Mouse (Mus musculus): ENCODE data around the gene Runx3.

Gene Runx3

DNA sequence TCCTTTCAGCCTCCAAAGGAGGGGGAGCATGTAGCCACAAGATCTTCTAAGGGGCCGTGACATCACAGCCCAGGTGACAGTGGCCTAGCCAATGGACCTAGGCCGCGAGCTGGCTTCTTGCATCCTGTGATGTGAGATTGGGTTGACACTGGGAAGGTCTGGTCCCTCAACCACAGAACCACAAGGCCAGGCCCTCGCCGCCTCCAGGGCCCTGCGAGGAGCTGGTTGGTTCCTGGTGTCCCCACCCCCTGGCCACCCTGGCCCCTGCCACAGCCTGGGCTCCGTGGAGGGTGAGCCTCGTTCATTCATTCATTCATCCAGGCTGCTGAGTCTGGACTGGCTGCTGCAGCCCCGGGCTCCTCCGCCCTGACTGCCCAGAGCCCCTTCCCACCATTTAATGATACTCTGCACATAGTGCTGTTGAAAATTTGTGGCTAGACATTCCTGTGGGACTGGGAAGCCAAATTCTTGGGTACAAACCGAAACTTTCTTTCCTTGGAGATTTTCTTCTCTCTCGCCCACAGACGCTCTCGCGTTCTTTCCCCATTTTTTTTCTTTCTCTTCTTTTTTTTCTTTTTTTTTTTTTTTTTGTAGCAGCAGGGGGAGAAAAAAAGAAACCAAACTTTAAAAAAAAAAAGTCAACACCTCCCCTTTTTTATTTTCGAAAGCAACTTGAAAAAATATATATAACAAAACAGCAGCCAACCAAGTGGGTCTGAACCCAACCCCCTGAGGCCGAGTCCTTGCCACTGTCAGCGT lies at the start of gene Runx3:
Runx3 (plus strand) TSS at position 311 of the 759 bp plus-strand sequence.
- in situ Hi-C loops (cut with MboI, MseI) = loop anchor here (25.0 kb wide), 1 partner anchor 967 kb away; no protein-coding TSS in a partner anchor

DNA sequence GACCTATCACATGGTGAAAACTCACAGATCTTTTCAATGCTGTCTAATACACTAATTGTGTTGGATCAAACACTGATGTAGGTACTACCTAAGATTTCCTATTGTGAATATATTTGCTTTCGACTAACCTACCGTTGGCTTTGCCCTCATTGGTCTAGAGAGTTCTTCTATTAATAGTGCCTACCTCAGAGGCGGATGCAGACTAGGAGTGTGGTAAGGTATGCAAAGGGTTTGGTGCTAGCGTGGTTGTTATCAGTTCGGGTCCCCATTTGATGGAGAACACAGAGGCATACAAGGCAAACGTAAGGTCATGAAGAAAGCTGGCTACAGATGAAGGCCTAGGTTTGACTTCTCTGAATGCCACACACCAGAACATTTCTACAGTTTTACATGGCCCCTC lies 47.8 kb upstream of the Runx3 start:
- in situ Hi-C loops (cut with MboI, MseI) = no loop called here

DNA sequence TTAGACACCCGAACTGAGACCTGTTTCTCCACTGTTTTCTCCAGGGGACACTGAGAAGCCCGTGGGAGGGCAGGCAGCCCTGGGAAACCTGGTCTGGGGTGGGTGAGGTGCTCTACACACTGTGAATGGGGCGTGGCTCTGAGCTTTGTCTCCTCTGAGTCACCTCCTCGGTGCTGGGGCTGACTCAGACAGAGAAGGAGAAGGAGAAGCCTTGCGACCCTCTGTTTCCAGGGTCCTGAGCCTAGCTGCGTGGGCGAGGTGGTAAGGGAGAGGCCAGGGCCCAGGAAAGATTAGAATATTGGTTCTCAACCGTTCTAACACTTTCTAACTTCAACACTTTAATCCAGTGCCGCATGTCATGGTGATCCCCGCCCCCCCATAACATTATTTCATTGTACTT lies 46.9 kb upstream of the Runx3 start:
- in situ Hi-C loops (cut with MboI, MseI) = no loop called here

DNA sequence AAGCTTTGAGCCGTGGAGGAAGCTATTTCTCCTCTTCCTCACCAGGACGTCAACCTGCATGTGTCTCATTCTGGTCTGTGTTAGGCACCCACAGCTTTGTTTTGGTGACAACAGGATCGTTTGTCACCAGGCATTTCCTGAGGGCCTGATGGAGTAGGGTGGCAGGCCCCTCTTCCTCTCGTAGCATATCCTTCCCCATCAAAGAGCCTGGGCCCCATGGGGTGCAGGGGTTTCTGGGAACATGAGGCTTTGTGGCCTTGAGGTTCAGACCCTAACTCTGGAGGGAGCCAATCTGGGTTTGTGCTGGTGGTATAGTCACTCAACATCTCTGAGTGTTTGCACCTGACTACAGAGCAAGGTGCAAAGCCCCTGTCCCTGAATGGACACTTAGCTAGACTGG lies 45.8 kb upstream of the Runx3 start:
- in situ Hi-C loops (cut with MboI, MseI) = loop anchor here (5.0 kb wide), 1 partner anchor 43 kb away; no protein-coding TSS in a partner anchor

DNA sequence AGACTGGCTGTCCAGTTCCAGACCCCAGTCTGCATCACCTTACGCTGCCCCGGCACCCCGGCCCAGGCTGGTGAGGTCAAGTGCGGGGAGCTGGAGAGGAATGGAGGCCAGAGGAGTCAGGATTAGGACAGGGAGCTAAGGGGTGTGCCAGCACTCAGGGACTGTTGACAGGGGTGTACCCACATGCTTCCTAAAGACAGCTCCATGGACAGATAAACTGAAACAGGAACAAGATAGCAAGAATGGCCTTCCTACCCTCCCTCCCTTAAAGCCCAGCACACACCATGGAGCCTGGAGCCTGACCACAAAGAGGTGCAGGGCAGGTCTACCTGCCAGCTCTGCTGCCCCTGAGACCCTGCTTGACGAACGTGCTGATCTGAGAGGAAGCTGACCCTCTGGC lies 45.1 kb upstream of the Runx3 start:
- in situ Hi-C loops (cut with MboI, MseI) = loop anchor here (5.0 kb wide), 1 partner anchor 42 kb away; no protein-coding TSS in a partner anchor

DNA sequence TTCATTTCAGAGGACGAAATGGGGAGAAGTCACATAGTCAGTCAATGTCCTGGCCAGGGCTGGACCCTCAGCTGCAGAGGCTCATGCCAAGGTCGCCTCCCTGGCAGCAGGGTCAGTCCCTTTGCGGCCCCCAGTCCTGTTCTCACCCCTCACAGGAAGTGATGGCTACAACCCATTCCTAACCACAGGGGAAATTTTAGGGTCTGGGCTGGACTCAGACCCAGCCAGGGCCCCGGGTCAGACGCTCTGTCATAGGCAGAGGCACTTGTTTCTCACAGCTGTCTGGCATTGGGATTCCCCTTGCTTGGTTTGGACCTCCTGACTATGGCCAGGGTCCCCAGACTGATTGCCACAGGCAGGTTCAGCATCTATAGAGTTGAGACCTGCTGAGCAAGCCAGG lies 43.8 kb upstream of the Runx3 start:
- in situ Hi-C loops (cut with MboI, MseI) = loop anchor here (5.0 kb wide), 1 partner anchor 41 kb away; no protein-coding TSS in a partner anchor

DNA sequence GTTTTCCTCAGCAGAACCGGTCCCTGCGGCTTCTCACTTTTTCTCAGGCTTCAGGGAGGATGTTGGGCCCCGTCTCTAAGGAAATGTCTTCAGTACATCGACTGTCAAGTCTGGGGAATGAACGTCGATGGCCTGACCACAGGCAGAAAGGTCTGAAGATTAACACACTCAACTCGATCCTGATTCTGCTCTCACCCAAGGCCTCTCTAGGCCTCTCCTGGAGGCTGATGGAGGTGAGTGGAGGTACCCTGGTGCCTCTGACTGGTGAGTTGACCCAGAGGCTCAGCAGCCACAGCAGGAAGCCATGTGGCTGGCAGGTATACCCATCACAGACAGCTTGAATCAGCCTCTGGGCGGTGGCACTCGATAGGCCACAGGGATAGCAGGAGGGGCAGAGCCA lies 43.3 kb upstream of the Runx3 start:
- in situ Hi-C loops (cut with MboI, MseI) = loop anchor here (5.0 kb wide), 1 partner anchor 40 kb away; no protein-coding TSS in a partner anchor

DNA sequence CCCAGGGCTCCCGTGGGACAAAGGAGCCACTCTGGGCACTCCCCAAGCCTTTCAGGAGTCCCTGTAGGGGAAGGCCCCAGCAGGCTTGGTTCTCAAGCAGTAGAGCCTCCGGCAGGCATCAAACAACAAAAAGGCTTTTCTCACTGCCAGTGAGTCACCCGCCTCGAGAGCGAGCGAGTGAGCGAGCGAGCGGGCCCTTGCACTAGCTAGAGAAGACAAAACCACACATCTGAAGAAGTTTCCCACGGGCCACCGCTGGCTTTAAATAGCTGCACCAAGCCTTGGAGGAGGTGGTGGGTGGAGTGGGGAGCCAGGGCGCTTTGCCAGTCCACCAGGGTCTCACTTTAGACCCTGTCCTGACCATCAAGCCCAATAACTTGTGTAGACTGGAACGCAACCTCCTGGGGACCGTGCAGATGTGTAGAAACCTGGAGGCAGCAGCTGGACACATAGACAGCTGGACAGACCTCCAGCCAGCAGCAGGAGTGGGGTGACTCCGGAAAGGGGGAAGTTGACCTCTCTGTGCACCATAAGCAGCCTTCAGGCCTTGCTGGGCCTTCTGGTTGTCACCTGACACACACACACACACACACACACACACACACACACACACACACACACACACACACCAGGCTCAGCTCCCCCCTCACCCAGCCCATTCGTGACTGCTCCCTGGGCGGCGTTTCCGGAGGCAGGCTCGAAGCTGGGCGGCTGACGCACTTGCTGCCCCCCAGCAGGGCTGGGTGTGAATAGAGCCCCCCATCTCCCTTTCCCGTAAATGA lies 40.4 kb upstream of the Runx3 start:
- in situ Hi-C loops (cut with MboI, MseI) = loop anchor here (5.0 kb wide), 1 partner anchor 37 kb away; no protein-coding TSS in a partner anchor

DNA sequence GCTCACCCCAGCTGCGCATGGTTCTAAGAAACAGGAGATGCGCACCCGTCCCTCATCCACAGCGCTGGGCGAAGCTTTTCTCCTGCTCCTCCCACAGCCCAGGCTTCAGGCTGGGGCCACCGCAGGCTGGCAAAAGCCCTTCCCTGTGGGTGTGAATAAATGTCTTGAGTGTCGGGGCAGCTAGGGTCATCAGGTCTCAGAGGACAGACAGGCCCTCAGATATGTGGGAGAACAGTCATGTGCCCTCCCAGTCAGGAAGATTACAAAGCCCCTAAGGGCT lies 39.9 kb upstream of the Runx3 start:
- in situ Hi-C loops (cut with MboI, MseI) = no loop called here

DNA sequence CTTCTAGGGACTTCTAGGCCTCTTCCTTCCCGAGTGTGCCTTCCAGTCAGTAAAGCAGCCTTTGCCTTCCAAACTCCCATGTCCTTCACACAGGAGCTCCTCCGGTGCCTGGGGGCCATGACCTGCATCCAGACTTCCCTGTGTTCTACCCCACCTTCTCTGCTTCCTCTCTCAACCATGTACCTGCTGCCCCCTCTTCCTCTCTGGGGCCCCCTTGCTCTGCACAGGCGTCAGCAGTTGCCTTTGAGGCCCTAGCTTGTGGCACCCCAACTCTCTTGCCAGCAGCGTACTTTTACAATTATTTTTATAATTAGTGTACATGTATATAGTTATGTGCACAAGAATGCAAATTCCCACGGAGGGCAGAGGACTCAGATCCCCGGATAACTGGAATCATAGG lies 37.4 kb upstream of the Runx3 start:
- in situ Hi-C loops (cut with MboI, MseI) = no loop called here

DNA sequence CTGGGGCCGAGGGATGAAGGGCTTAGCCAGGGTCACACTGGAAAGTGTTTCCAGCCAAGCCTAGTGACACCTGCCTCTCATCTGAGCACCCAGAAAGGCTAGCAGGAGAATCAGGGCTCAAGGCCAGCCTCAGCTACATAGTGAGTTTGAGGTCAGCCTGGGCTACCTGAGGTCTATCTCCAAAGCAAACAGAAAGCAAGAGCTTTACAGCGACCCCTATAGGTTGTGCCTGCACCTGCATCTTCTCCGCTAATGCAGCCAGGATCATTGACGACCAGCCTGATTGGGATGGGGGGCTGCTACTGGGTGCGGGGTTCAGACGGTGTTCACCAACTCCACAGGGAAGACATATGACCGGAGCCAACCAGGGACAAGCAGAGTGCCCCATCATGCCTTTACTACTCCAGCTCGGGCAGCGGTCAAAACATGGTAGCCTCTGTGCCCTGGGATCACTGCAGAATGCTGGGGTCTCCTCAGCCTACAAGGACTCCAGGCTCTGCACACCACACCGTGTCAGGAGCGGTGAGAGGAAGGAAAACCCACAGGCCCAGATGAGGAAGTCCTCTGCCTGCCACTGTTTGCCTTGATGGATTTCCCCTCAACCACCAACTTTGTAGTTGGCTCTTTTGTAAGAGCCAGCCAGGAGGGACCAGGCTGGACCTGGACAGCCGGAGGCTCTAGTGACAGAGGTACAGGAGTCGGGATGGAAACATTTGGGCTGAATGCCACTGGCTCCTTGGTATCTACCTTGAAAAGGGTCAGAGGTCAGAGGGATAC lies 35.2 kb upstream of the Runx3 start:
- in situ Hi-C loops (cut with MboI, MseI) = no loop called here

DNA sequence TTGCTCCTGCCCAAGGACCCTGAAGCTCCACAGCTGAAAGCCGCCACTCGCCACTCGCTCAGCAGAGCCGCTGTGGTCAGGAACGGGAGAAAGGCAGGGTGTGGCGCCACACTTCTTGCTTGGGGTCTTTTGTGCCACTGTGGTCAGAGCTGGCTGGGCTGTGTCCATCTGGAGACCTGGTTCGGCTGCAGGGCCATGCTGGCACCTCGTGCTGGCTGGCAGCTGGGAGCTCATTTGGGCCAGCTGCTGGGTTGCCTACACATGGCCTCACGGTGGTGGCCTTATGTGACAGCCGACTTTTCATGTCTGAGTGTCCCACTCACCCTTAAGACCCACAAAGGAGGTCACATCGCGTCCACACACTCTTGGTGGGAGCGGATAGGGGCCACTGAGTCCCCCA lies 29.8 kb upstream of the Runx3 start:
- in situ Hi-C loops (cut with MboI, MseI) = no loop called here

DNA sequence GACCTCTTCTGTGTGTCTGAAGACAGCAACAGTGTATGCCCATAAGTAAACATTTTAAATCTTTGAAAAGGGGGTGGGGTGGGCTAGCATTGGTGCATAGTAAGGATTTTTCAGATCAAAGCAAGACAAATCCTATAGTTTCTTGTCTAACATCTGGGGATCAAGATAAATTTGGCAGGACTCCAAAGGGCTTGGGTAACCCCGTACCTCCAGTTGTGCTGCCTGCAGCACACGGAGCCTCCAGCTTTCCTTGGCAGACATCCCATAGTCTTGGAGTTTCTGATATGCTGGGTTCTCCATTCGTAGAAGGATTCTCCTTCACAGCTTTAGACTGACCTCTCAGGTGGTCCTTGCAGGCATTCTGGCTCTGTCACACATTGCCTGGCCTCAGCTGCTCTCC lies 27.6 kb upstream of the Runx3 start:
- in situ Hi-C loops (cut with MboI, MseI) = no loop called here

DNA sequence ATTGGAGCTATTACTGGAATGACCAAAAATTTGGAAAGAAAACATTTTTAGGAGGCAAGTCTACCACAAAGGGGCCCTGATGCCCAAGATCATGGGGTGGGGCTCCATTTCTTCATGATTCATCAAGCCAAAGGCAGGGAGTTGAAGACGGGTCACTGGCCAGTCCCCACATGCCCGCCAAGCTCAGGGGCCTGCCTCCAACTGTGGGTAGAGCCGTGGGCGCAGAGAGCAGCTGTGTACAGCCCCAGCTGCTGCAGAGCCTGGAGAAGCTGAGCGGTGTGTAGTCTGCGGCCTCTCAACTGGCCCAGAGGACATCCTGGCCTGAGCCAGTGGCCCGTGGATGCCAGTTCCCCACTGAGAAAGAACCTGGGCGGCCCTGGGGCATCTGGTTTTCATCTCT lies 24.8 kb upstream of the Runx3 start:
- in situ Hi-C loops (cut with MboI, MseI) = no loop called here

DNA sequence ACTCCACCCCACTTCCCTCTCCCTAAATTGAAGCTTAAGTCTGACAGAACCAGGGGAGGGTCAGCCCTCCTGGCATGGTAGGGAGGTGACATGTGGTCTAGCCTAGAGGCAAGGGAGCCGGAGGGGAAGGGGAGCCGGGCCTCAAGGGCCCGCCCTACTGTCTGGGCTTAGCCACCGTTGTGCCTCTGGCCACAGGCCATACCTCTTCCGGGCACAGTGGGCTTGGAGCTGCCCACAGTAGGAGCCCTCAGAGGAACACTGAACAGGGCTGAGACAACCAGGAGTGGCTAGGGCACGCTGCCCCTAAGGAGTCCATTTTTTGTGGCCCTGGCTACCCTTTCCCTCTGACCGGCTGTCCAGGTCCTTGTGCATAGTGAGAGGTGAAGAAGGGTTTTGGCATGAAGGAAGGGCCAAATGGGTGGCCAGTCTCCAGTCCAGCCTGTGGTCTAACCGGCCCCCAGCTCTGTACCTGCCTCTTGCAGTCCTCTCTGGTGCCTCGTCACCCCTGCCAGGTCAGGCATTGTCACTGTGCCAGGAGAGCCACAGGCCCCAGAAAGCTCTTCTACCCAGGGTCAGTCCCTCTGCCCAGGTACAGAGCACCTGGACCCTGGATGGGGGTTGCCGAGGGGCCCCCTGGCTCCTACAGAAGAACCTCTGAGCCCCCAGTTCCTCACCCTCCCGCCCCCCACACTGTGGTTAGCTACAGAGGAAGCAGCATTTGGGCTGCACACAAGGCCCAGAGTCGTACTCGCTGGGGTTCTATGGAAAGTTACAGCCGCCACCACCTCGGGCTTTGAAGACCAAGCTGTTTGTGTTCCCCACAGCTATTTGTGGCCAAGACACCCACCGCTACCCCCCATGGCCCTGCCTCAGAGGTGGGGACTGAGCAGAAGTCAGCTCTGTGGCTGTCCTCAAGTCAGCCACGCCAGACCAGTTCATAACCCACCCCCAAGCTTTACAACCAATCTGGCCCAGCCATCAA lies 22.3 kb upstream of the Runx3 start:
- in situ Hi-C loops (cut with MboI, MseI) = no loop called here

DNA sequence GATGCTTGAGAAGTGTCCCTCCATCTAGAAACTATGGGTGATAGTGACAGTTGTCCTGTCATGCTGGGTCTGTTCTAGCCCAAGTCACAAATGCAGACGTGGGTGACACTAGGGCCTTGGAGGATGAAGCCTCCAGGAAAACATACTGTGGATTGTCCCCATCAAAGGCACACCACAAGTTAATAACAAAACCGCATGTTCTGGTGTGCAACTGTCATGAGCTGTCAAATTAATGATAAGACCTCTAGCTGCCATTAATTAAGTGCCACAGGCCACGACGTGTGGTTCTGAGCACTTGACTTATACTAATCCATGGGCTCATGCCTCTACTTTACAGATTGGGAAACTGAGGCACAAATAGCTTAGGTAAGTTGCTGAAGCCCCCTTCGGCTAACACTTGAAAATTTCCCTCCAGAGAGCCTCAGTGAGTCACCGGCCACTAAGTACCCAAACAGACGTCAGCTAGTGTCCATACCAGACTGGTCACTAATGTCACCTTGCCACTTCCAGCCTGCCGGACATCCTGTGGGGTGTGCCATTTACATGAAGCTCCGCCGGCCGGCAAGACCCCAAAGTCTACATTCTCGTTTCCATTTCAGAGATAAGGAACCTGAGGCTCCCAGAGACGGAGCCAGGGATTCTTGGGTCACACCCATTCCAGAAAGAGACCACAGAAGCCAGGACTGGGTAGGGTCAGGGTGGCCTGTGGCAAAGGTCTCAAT lies 18.3 kb upstream of the Runx3 start:
- in situ Hi-C loops (cut with MboI, MseI) = loop anchor here (25.0 kb wide), 1 partner anchor 985 kb away; no protein-coding TSS in a partner anchor

DNA sequence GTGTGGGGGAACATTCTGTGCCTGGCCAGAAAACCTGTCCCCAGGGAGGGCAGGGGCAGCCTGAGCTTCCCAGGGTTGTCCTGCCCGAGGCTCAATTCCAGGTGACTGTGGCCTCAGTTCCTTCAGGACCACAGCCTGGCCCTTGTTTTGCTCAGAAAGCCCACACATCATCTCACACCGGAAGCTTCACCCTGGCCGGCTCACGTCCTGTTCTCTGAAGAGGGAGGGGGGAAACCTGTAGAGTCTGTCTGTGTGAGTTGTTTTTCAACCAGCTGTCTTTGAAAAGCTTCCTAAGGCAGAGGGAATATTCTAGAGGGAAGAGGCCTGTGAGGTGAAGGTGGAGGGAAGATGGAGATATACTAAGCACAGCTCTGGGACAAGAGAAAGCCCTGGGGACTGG lies 17.7 kb upstream of the Runx3 start:
- in situ Hi-C loops (cut with MboI, MseI) = loop anchor here (25.0 kb wide), 1 partner anchor 985 kb away; no protein-coding TSS in a partner anchor

DNA sequence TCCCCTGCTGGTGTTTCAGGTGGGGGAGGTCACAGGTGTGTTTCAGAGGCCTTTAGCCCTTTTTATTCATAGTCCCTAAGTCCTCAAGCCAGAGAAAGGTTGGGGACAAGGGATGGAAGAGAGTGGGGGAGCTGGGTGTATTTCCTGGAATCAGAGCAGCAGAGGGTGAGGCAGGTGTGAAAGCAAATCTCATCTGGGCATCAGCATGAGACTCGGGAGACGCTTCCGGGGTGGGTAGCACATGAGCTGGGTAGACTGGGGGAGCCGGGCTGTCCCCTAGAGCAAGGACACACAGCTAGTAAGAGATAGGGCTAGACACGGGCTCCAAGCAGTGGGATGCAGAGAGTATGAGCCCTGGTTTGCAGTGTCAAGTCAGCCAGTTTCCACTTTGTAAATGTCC lies 16.7 kb upstream of the Runx3 start:
- in situ Hi-C loops (cut with MboI, MseI) = loop anchor here (25.0 kb wide), 1 partner anchor 984 kb away; no protein-coding TSS in a partner anchor

DNA sequence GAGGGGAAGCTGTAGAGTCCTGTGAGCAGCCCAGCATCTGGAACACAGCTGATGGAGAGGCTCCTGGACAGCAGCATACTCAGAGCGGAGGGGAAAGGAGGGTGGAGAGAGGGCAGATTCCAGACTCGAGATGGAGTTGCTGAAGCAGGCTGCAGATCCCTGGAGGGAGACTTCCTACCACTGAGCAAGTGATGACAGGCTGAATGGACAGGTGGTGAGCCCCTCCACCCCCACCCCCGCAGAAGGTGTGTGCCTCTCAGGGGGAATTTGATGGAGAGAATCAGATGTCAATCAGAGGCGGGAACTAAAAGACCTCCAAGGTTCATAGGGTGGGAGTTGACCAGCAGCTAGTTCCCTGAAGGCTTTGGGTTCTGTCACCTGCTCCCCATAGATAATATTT lies 13.5 kb upstream of the Runx3 start:
- in situ Hi-C loops (cut with MboI, MseI) = loop anchor here (25.0 kb wide), 1 partner anchor 980 kb away; no protein-coding TSS in a partner anchor

DNA sequence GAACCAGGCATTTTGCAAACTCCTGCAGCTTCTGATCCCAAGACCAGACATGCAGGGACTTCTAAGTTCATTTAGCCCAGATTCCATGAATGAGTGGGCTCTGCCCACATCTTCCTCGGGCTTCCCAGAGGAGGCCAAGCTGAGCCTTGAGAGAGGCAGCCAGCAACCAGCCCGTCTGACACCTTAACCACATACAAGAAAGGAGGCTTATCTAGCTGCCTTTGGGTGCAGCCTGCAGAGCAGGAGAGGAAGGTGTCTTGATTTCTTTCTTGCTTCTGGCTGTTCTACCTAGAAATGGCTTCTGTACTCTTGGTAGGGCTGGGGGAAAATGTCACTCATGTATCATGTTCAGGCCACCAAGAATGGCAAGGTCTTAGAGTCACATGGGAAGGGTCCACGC lies 11.8 kb upstream of the Runx3 start:
- in situ Hi-C loops (cut with MboI, MseI) = loop anchor here (25.0 kb wide), 1 partner anchor 979 kb away; no protein-coding TSS in a partner anchor

Measured in T-helper 1 cell (primary cell).